Mouse (Mus musculus): ENCODE results near the gene Gbx1.
A peak's percentile ranks its signal among the peaks of the same experiment; 100 is the strongest.

- no peak for TF ChIP-seq POLR2A (IDR thresholded peaks at IDR 0.05; ENCODE audit: borderline replicate concordance, control insufficient read depth, low read depth, low read length)
- TF ChIP-seq CTCF (IDR thresholded peaks at IDR 0.05; ENCODE audit: control insufficient read depth, insufficient read depth, low read length) = peak; percentile 54; the same call in 1 of the 2 replicates
Measured at GRCm38 (mm10) chr5:24481647-24482046, 45.4 kb downstream of the Gbx1 start.

All from bone marrow, adult 2 months (tissue).